Mouse (Mus musculus): ENCODE measurements around the gene St3gal6.

Gene St3gal6

GRCm38 (mm10) chr16:58523972-58524850 lies at the start of gene St3gal6:
TSS of gene St3gal6 (minus strand) at chr16:58524243.
- no peak for DNase-seq

- no peak for DNase-seq
These were observed 46.7 kb upstream of the St3gal6 start for GRCm38 (mm10) chr16:58570694-58571264.

GRCm38 (mm10) chr16:58561196-58561595 lies 37.2 kb upstream of the St3gal6 start:
- no peak for DNase-seq

- no peak for DNase-seq
These were observed 32.2 kb upstream of the St3gal6 start for GRCm38 (mm10) chr16:58556067-58556830.

- DNase-seq = no peak
These were observed 30.6 kb upstream of the St3gal6 start for GRCm38 (mm10) chr16:58554673-58555072.

- DNase-seq = no peak
These were observed 24.0 kb upstream of the St3gal6 start for GRCm38 (mm10) chr16:58548042-58548441.

- no peak for DNase-seq
These were observed 22.1 kb upstream of the St3gal6 start for GRCm38 (mm10) chr16:58546128-58546527.

GRCm38 (mm10) chr16:58539490-58539889 lies 15.4 kb upstream of the St3gal6 start:
- DNase-seq = no peak

- no peak for DNase-seq
These were observed 15.0 kb upstream of the St3gal6 start for GRCm38 (mm10) chr16:58539011-58539410.

- DNase-seq = no peak
These were observed 12.0 kb upstream of the St3gal6 start for GRCm38 (mm10) chr16:58536076-58536475.

- no peak for DNase-seq
These were observed 11.2 kb upstream of the St3gal6 start for GRCm38 (mm10) chr16:58535236-58535635.

- DNase-seq = no peak
These were observed 10.5 kb upstream of the St3gal6 start for GRCm38 (mm10) chr16:58534245-58535142.

- no peak for DNase-seq
These were observed 9.7 kb upstream of the St3gal6 start for GRCm38 (mm10) chr16:58533742-58534141.

- no peak for DNase-seq
These were observed 9.2 kb upstream of the St3gal6 start for GRCm38 (mm10) chr16:58533254-58533653.

GRCm38 (mm10) chr16:58532511-58532910 lies 8.5 kb upstream of the St3gal6 start:
- no peak for DNase-seq

- DNase-seq = no peak
These were observed 3.8 kb upstream of the St3gal6 start for GRCm38 (mm10) chr16:58527817-58528216.

GRCm38 (mm10) chr16:58526729-58527128 lies 2.7 kb upstream of the St3gal6 start:
- DNase-seq = no peak

- DNase-seq = no peak
These were observed 1.8 kb upstream of the St3gal6 start for GRCm38 (mm10) chr16:58525832-58526231.

- DNase-seq = peak; percentile 34 to 38
These were observed 791 bp downstream of the St3gal6 start for GRCm38 (mm10) chr16:58523044-58523859.

- DNase-seq = no peak
These were observed 1.4 kb downstream of the St3gal6 start for GRCm38 (mm10) chr16:58522677-58523043.

- no peak for DNase-seq
These were observed 2.1 kb downstream of the St3gal6 start for GRCm38 (mm10) chr16:58521900-58522299.

- DNase-seq = no peak
These were observed 2.9 kb downstream of the St3gal6 start for GRCm38 (mm10) chr16:58521182-58521581.

Measured in thymus, adult 18-20 months (tissue).